Mouse (Mus musculus) hindbrain, embryonic 11.5 days (tissue): ENCODE data around the gene Retreg1. TPM values are rescaled to one million over a fixed set of nuclear protein-coding genes. Genes with fewer than 3 reads are reported as not detected.
"Not testable (repeated sequence)": the region's sequence is repeated elsewhere in the genome, so short reads cannot be mapped to it uniquely, and the experiment has no call there.

Experiments used
- ATAC-seq: fragments of 200-750 bp; cut with Nextera tagmentation; 2 replicates; pipeline ENCODE4 v1.8.0; 2017; ENCODE audit warnings: mild to moderate bottlenecking, moderate TSS enrichment, moderate library complexity; ENCODE audit not compliant: low FRiP score
- DNase-seq: peaks from one replicate; pipeline ENCODE4 v3.0.0-alpha.2; 2015; ENCODE audit warnings: low spot score
- H3K27ac ChIP-seq: fragments of 300-500 bp; sonication (generic); 2 replicates; pipeline ENCODE4 v1.5.1; 2014; ENCODE audit warnings: mild to moderate bottlenecking, low read depth, low read length
- H3K27me3 ChIP-seq: fragments of 300-500 bp; sonication (generic); 2 replicates; pipeline ENCODE4 v1.6.1; 2014; ENCODE audit warnings: mild to moderate bottlenecking, low read length, moderate library complexity, mixed read lengths; ENCODE audit not compliant: control insufficient read depth, insufficient read depth
- H3K36me3 ChIP-seq: fragments of 300-500 bp; sonication (generic); 2 replicates; pipeline ENCODE4 v1.6.1; 2014; ENCODE audit warnings: mild to moderate bottlenecking, low read length, moderate library complexity, mixed read lengths; ENCODE audit not compliant: control insufficient read depth, insufficient read depth
- H3K4me1 ChIP-seq: fragments of 300-500 bp; sonication (generic); replicated peaks from 2 replicates; pipeline ENCODE4 v1.6.1; 2014; ENCODE audit warnings: low read length, mixed read lengths; ENCODE audit not compliant: control insufficient read depth, insufficient read depth
- H3K4me2 ChIP-seq: fragments of 300-500 bp; sonication (generic); replicated peaks from 2 replicates; pipeline ENCODE4 v1.6.1; 2014; ENCODE audit warnings: mild to moderate bottlenecking, low read depth, low read length
- H3K4me3 ChIP-seq: fragments of 300-500 bp; sonication (generic); 2 replicates; pipeline ENCODE4 v1.5.1; 2014; ENCODE audit warnings: low read depth, low read length
- H3K9ac ChIP-seq: fragments of 300-500 bp; sonication (generic); 2 replicates; pipeline ENCODE4 v1.6.1; 2014; ENCODE audit warnings: low read depth, low read length
- H3K9me3 ChIP-seq: fragments of 300-500 bp; sonication (generic); 2 replicates; pipeline ENCODE4 v1.6.1; 2016; ENCODE audit warnings: low read length; ENCODE audit not compliant: control insufficient read depth
- WGBS: fragments of 180-500 bp; shearing (Covaris S2); extraction: QIAGEN DNeasy Blood & Tissue Kit; methylation state at CpG from one replicate; pipeline ENCODE4 v1.1.7; 2014; 5-methylcytosine and 5-hydroxymethylcytosine counted together
- polyA plus RNA-seq: library from polyadenylated mRNA; unstranded; fragments of >200 nt; fragmentation: Nextera tagmentation; extraction: Ambion mirVana; gene quantifications from 2 replicates; pipeline ENCODE4 v1.2.1, GENCODE M21; 2014

Gene Retreg1
- polyA plus RNA-seq, 1 experiment from 2014 or later, result 4.6 TPM

DNA sequence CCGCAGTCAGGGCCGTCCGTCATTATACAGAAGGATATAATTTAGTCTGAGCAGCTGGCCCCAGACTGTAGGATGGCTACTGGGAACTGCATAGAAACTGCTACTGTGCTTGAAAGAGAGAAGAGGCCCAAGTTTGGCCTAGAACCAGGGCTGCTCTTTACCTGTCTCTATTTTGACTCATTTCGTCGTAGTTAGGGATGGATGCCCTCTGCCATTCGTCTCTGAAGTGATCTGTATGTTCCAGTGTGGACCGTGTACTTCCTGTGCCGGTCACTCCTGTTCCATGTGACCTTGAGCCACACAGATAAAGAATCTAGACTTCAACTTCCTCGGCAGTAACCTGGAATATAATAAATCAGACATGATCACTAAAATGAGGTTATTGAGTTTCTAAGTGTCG, 114.7 kb downstream of the Retreg1 start:
- Histone ChIP-seq H3K27me3 (no peaks in the 10 kb centered on the region), H3K9ac (no peak overlapping the region), H3K4me2 (no peak overlapping the region), H3K4me1 (no peaks in the 10 kb centered on the region), H3K36me3 (no peaks in the 10 kb centered on the region), H3K4me3 (no peak overlapping the region), H3K9me3 (no peaks in the 10 kb centered on the region), H3K27ac (no peak overlapping the region)
- no peak for DNase-seq
- no peak for ATAC-seq
- 81% methylated on average over 10 of the region's 10 CpGs for whole genome bisulfite sequencing

GRCm38 (mm10) chr15:25959375-25959774, 116.4 kb downstream of the Retreg1 start:
- Histone ChIP-seq H3K27me3 (no peaks in the 10 kb centered on the region), H3K9me3 (no peaks in the 10 kb centered on the region), H3K9ac (no peak overlapping the region), H3K4me3 (no peak overlapping the region), H3K27ac (no peak overlapping the region), H3K4me2 (no peak overlapping the region), H3K36me3 (no peaks in the 10 kb centered on the region), H3K4me1 (no peaks in the 10 kb centered on the region)
- DNase-seq (peak; percentile 29), ATAC-seq (peak; percentile 51; the same call in 1 of the 2 replicates)
- WGBS, result 48% methylated on average over 5 of the region's 5 CpGs

DNA sequence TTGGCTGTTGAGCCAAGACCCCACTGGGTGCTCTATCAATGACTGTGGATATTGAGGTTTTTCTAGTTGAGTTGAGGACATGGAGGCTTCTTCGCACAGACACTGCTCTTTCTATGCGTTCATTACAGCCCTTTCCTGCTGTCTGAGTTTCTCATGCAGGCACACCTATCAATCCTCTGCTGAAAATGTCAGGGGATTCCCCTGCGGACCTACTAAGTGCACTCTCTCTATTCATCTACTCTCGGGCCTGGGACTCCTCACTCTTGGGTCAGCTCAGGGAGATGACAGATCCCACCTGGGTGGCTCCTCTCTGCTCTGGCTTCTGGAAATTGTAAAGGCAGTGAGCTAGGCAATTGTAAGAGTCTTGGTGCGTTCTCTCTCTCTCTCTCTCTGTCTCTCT, 117.3 kb downstream of the Retreg1 start:
- Histone ChIP-seq H3K27ac (no peak overlapping the region), H3K27me3 (no peaks in the 10 kb centered on the region), H3K9me3 (no peaks in the 10 kb centered on the region), H3K9ac (no peak overlapping the region), H3K4me1 (no peaks in the 10 kb centered on the region), H3K4me3 (no peak overlapping the region), H3K4me2 (no peak overlapping the region), H3K36me3 (no peaks in the 10 kb centered on the region)
- DNase-seq, result no peak
- ATAC-seq, result no peak
- WGBS, result 87% methylated on average over 5 of the region's 5 CpGs

DNA sequence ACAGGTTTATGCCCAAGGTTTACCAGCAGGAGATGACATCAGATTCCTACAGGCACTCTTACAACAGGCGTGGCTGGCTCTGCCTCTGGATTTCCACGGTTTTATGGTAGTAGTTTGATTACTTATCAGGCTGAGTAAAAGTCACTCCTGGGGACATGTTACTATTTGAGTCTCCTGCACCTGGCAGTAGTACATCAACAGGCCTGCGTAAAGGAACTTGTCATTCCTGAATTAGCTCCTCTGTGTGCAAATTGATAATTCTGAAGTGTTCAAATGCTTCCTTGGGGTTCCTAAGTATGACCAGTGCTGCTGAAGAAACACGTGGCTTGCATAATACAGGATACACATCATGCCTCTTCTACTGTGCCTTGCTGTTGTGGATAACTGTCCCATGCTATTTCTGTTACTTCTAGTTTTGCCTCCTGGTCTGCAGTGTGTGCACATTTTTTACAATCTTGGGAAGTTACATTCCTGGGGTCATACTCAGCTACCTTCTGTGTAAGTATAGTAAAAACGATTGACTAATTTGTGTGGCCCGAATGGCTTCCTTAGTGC, 123.3 kb downstream of the Retreg1 start:
- Histone ChIP-seq H3K9me3 (no peaks in the 10 kb centered on the region), H3K4me1 (no peaks in the 10 kb centered on the region), H3K36me3 (no peaks in the 10 kb centered on the region), H3K4me2 (no peak overlapping the region), H3K27ac (no peak overlapping the region), H3K9ac (no peak overlapping the region), H3K27me3 (no peaks in the 10 kb centered on the region), H3K4me3 (no peak overlapping the region)
- no peak for ATAC-seq
- DNase-seq, result no peak
- 85% methylated on average over 6 of the region's 6 CpGs for WGBS

- no peaks in the 10 kb centered on the region for H3K9me3 ChIP-seq
- H3K36me3 ChIP-seq, result no peaks in the 10 kb centered on the region
- 87% methylated on average over 9 of the region's 9 CpGs for WGBS
- H3K4me2 ChIP-seq, result no peak overlapping the region
- H3K9ac ChIP-seq, result no peak overlapping the region
- ATAC-seq, result no peak
- no peak overlapping the region for H3K4me3 ChIP-seq
- H3K27me3 ChIP-seq, result no peaks in the 10 kb centered on the region
- H3K4me1 ChIP-seq, result no peaks in the 10 kb centered on the region
- DNase-seq, result no peak
- H3K27ac ChIP-seq, result no peak overlapping the region
These were observed 128.6 kb downstream of the Retreg1 start for GRCm38 (mm10) chr15:25971596-25971995.

DNA sequence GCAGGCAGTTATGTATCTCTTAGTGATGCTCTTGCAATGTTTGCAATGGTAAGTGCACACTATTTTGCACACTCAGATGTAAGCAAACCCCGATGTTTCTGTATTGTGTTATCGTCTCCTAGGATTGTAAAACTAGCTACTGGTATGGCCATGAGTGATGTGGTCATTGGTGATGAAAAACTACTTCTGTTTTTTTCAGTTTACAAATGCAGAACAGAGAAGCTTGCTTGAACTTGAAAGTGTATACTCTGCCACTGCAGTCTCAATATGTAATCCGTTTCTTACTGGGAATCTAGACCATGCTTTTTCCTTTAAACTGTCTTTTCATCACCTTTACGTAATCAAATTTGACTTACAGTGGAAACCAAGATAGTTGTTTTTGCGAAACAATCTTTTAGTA, 129.8 kb downstream of the Retreg1 start:
- H3K9me3 ChIP-seq, result no peaks in the 10 kb centered on the region
- no peaks in the 10 kb centered on the region for H3K4me1 ChIP-seq
- no peak overlapping the region for H3K9ac ChIP-seq
- no peak overlapping the region for H3K4me2 ChIP-seq
- no peaks in the 10 kb centered on the region for H3K27me3 ChIP-seq
- H3K4me3 ChIP-seq, result no peak overlapping the region
- no peak for ATAC-seq
- no peaks in the 10 kb centered on the region for H3K36me3 ChIP-seq
- no peak overlapping the region for H3K27ac ChIP-seq
- WGBS, result 94% methylated on average over 5 of the region's 5 CpGs
- DNase-seq, result no peak

DNA sequence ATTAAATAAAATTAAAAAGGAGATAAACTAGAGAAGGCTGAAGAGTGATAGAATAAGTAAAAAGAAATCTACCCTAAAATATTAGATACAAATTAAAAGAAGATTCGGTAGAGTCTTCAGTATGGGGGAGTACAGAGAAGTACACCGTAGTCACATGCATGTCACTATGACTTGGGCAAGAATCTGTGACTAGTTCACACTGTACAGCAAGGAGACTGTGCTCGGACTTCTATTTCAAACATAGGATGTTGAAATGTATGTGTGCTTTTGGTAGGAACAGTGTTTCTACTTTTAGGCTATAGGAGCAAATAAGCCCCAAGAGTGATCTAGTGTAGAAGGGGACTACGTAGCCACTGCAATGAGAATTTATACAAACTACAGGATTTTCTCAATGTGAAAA, 131.4 kb downstream of the Retreg1 start:
- H3K27me3 ChIP-seq, result no peaks in the 10 kb centered on the region
- H3K9me3 ChIP-seq, result no peaks in the 10 kb centered on the region
- DNase-seq (no peak), ATAC-seq (no peak)
- no peak overlapping the region for H3K4me3 ChIP-seq
- H3K9ac ChIP-seq, result no peak overlapping the region
- no peaks in the 10 kb centered on the region for H3K4me1 ChIP-seq
- H3K4me2 ChIP-seq, result no peak overlapping the region
- no peak overlapping the region for H3K27ac ChIP-seq
- H3K36me3 ChIP-seq, result no peaks in the 10 kb centered on the region
- 93% methylated on average over 4 of the region's 4 CpGs for WGBS

DNA sequence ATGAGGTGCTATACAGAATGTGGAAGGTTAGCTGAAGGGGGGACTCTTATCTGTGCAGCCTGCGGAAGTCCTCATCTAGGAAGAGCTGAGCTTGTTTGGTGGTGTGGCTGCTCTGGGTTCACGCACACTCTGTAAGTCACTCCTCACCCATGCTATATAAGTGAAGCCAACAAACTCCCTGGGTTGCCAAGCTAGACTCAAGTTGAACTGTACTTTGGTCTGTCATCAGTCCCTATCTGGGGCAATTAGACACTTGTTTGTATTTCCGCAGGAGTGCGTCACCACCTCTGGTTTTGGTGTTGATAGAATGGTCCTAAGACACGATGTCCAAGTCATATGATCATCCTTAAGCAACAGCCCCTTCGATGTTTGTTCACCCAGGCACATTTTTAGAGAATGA, 132.8 kb downstream of the Retreg1 start:
- DNase-seq (no peak), ATAC-seq (no peak)
- Histone ChIP-seq H3K9ac (no peak overlapping the region), H3K27ac (no peak overlapping the region), H3K27me3 (no peaks in the 10 kb centered on the region), H3K4me2 (no peak overlapping the region), H3K9me3 (no peaks in the 10 kb centered on the region), H3K4me3 (no peak overlapping the region), H3K36me3 (no peaks in the 10 kb centered on the region), H3K4me1 (no peaks in the 10 kb centered on the region)
- WGBS, result 82% methylated on average over 6 of the region's 6 CpGs

- 19% methylated on average over 6 of the region's 6 CpGs for WGBS
- H3K9me3 ChIP-seq, H3K4me1 ChIP-seq, DNase-seq, H3K36me3 ChIP-seq, H3K27me3 ChIP-seq: not testable (repeated sequence)
- Histone ChIP-seq H3K9ac (peak overlapping the region; percentile 69), H3K27ac (peak overlapping the region; percentile 67), H3K4me3 (peak overlapping the region; percentile 99), H3K4me2 (peak overlapping the region; percentile 54)
- peak; percentile 50 for ATAC-seq
These were observed 140.6 kb downstream of the Retreg1 start for GRCm38 (mm10) chr15:25983614-25984013.
